Mouse (Mus musculus) heart, embryonic 11.5 days (tissue): ENCODE measurements around the gene Slc12a3. TPM values are rescaled to one million over a fixed set of nuclear protein-coding genes. Genes with fewer than 3 reads are reported as not detected.

Source experiments
- ATAC-seq: fragments of 200-750 bp; cut with Nextera tagmentation; replicated peaks from 2 replicates; pipeline ENCODE4 v1.8.0; 2017; ENCODE audit warnings: moderate library complexity; ENCODE audit not compliant: insufficient number of reproducible peaks, low FRiP score, low TSS enrichment
- H3K27ac ChIP-seq: fragments of 300-500 bp; sonication (generic); 2 replicates; pipeline ENCODE4 v1.5.1; 2014; ENCODE audit warnings: mild to moderate bottlenecking, low read depth, low read length
- H3K27me3 ChIP-seq: fragments of 300-500 bp; sonication (generic); 2 replicates; pipeline ENCODE4 v1.6.1; 2014; ENCODE audit warnings: mild to moderate bottlenecking, low read length, mixed read lengths; ENCODE audit not compliant: control insufficient read depth, insufficient read depth
- H3K36me3 ChIP-seq: fragments of 300-500 bp; sonication (generic); 2 replicates; pipeline ENCODE4 v1.6.1; 2014; ENCODE audit warnings: mild to moderate bottlenecking, low read length, moderate library complexity, mixed read lengths; ENCODE audit not compliant: control insufficient read depth, insufficient read depth
- H3K4me1 ChIP-seq: fragments of 300-500 bp; sonication (generic); 2 replicates; pipeline ENCODE4 v1.6.1; 2014; ENCODE audit warnings: low read length; ENCODE audit not compliant: control insufficient read depth, insufficient read depth
- H3K4me2 ChIP-seq: fragments of 300-500 bp; sonication (generic); 2 replicates; pipeline ENCODE4 v1.6.1; 2014; ENCODE audit warnings: mild to moderate bottlenecking, moderate library complexity
- H3K4me3 ChIP-seq: fragments of 300-500 bp; sonication (generic); 2 replicates; pipeline ENCODE4 v1.5.1; 2014; ENCODE audit warnings: low read depth, low read length
- H3K9ac ChIP-seq: fragments of 300-500 bp; sonication (generic); 2 replicates; pipeline ENCODE4 v1.6.1; 2014; ENCODE audit warnings: mild to moderate bottlenecking, low read depth, low read length, moderate library complexity
- H3K9me3 ChIP-seq: fragments of 300-500 bp; sonication (generic); replicated peaks from 2 replicates; pipeline ENCODE4 v1.6.1; 2016; ENCODE audit warnings: low read length; ENCODE audit not compliant: control insufficient read depth
- WGBS: fragments of 180-500 bp; shearing (Covaris S2); extraction: QIAGEN DNeasy Blood & Tissue Kit; methylation state at CpG from one replicate; pipeline ENCODE4 v1.1.7; 2014; ENCODE audit not compliant: insufficient replicate concordance; 5-methylcytosine and 5-hydroxymethylcytosine counted together
- polyA plus RNA-seq: library from polyadenylated mRNA; unstranded; fragments of >200 nt; fragmentation: Nextera tagmentation; extraction: Ambion mirVana; gene quantifications from 2 replicates; pipeline ENCODE4 v1.2.1, GENCODE M21; 2014

The Slc12a3 gene
- polyA plus RNA-seq, 1 experiment from 2014 or later, result 0.20 TPM

- WGBS, result 67% methylated on average over 2 of the region's 2 CpGs
- no peak overlapping the region for H3K4me2 ChIP-seq
- H3K36me3 ChIP-seq, result no peaks in the 10 kb centered on the region
- H3K9ac ChIP-seq, result no peak overlapping the region
- no peaks in the 10 kb centered on the region for H3K4me1 ChIP-seq
- H3K27ac ChIP-seq, result no peak overlapping the region
- no peaks in the 10 kb centered on the region for H3K9me3 ChIP-seq
- H3K4me3 ChIP-seq, result no peak overlapping the region
- H3K27me3 ChIP-seq, result no peaks in the 10 kb centered on the region
- no peak for ATAC-seq
These were observed 9.0 kb upstream of the Slc12a3 start for GRCm38 (mm10) chr8:94320036-94320435.

DNA sequence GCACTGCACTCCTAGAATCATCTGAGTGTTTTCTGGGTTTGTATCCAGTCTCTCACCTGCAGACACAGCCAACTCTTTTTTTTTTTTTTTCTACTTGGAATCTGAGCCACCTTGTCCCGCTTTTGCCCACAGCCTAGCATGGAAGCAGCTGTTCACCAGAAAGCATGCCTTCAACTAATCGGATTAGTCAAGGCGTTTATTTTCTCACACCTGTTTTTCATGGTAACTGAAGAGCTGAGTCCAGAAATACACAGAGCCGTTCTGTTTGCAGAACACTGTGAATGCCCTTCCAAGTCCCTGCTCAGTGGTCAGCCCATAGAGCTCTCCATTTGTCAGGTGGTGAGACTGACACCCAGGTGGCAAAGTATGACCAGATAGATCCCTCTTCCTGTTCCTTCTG is 6.9 kb upstream of the Slc12a3 start:
- no peak for ATAC-seq
- H3K4me2 ChIP-seq, result no peak overlapping the region

GRCm38 (mm10) chr8:94323041-94323440 is 6.0 kb upstream of the Slc12a3 start:
- H3K9ac ChIP-seq, result no peak overlapping the region
- H3K36me3 ChIP-seq, result no peaks in the 10 kb centered on the region
- H3K27ac ChIP-seq, result no peak overlapping the region
- no peak for ATAC-seq
- no peaks in the 10 kb centered on the region for H3K4me1 ChIP-seq
- no peak overlapping the region for H3K4me2 ChIP-seq
- no peaks in the 10 kb centered on the region for H3K27me3 ChIP-seq
- 75% methylated on average over 6 of the region's 6 CpGs for WGBS
- H3K4me3 ChIP-seq, result no peak overlapping the region
- no peaks in the 10 kb centered on the region for H3K9me3 ChIP-seq

More for the DNA sequence above, 6.9 kb upstream of the Slc12a3 start:
- Histone ChIP-seq H3K36me3 (no peaks in the 10 kb centered on the region), H3K27me3 (no peaks in the 10 kb centered on the region), H3K9me3 (no peaks in the 10 kb centered on the region), H3K4me3 (no peak overlapping the region), H3K9ac (no peak overlapping the region), H3K4me1 (no peaks in the 10 kb centered on the region), H3K27ac (no peak overlapping the region)
- WGBS, result 77% methylated on average over 4 of the region's 4 CpGs

DNA sequence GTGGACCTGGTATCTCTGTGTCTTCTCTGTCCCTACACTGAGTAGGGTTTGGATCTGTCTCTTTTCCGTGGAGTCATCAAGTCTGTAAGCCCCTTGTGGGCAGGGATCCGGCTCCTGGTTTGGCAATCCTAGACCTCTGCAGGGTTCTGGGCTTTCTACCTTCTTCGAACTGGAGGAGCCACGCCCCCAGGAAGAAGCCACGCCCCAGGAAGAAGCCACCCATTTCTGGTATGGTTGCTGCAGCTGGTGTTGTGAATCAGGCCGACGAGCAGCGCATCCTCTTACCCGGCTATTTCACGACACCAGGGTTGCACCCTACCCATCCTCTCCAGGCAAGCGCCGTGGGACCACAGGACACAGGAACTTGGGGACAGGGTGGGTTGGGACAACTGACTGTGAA is 4.9 kb upstream of the Slc12a3 start:
- H3K4me1 ChIP-seq, result no peaks in the 10 kb centered on the region
- H3K27me3 ChIP-seq, result no peaks in the 10 kb centered on the region; the same call in 1 of the 2 replicates
- ATAC-seq, result no peak; the same call in 1 of the 2 replicates
- no peaks in the 10 kb centered on the region for H3K9me3 ChIP-seq
- H3K27ac ChIP-seq, result no peak overlapping the region
- WGBS, result 51% methylated on average over 12 of the region's 12 CpGs
- H3K9ac ChIP-seq, result no peak overlapping the region
- H3K4me2 ChIP-seq, result no peak overlapping the region
- no peak overlapping the region for H3K4me3 ChIP-seq
- no peaks in the 10 kb centered on the region for H3K36me3 ChIP-seq

DNA sequence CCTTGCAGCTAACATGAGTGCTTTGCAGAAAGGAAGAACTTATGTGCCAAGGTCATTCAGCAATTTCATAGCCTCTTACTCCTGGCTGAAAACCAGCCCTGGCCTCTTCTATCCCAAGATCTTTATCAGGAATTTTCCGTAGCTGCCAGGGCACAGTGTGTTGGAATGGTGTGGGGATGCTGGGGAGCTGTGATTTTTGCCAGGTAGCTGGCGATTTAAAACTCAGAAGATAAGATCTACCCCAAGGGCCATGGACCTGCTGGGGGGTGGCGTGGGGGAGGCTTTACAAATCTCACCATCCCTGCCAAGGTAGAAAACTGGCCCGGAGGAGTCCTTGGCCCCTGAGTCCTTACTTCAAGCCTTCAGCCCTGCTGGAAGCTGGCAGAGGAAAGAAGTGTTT is 3.0 kb upstream of the Slc12a3 start:
- no peak overlapping the region for H3K27ac ChIP-seq
- WGBS, result 47% methylated on average over 4 of the region's 4 CpGs
- ATAC-seq, result no peak

GRCm38 (mm10) chr8:94330733-94331132 is 1.7 kb downstream of the Slc12a3 start:
- H3K9ac ChIP-seq, result no peak overlapping the region
- no peak overlapping the region for H3K4me2 ChIP-seq
- H3K36me3 ChIP-seq, result no peaks in the 10 kb centered on the region
- no peaks in the 10 kb centered on the region for H3K9me3 ChIP-seq
- WGBS, result 25% methylated on average over 4 of the region's 4 CpGs
- H3K4me3 ChIP-seq, result no peak overlapping the region
- peaks cover 3% of the 10 kb centered on the region for H3K27me3 ChIP-seq
- ATAC-seq, result no peak
- no peaks in the 10 kb centered on the region for H3K4me1 ChIP-seq
- no peak overlapping the region for H3K27ac ChIP-seq

More for the DNA sequence above, 3.0 kb upstream of the Slc12a3 start:
- no peak overlapping the region for H3K9ac ChIP-seq
- H3K4me1 ChIP-seq, result no peaks in the 10 kb centered on the region
- no peak overlapping the region for H3K4me2 ChIP-seq
- H3K36me3 ChIP-seq, result no peaks in the 10 kb centered on the region
- H3K4me3 ChIP-seq, result no peak overlapping the region
- H3K9me3 ChIP-seq, result no peaks in the 10 kb centered on the region
- no peaks in the 10 kb centered on the region; the same call in 1 of the 2 replicates for H3K27me3 ChIP-seq

- H3K4me2 ChIP-seq, result no peak overlapping the region
- H3K36me3 ChIP-seq, result no peaks in the 10 kb centered on the region
- no peak overlapping the region for H3K4me3 ChIP-seq
- no peaks in the 10 kb centered on the region for H3K4me1 ChIP-seq
- ATAC-seq, result no peak; the same call in 1 of the 2 replicates
- 55% methylated on average over 5 of the region's 5 CpGs for WGBS
- no peak overlapping the region for H3K9ac ChIP-seq
- H3K27me3 ChIP-seq, result peaks cover 3% of the 10 kb centered on the region
- no peak overlapping the region for H3K27ac ChIP-seq
- H3K9me3 ChIP-seq, result no peaks in the 10 kb centered on the region
These were observed 4.3 kb downstream of the Slc12a3 start for GRCm38 (mm10) chr8:94333345-94333744.

DNA sequence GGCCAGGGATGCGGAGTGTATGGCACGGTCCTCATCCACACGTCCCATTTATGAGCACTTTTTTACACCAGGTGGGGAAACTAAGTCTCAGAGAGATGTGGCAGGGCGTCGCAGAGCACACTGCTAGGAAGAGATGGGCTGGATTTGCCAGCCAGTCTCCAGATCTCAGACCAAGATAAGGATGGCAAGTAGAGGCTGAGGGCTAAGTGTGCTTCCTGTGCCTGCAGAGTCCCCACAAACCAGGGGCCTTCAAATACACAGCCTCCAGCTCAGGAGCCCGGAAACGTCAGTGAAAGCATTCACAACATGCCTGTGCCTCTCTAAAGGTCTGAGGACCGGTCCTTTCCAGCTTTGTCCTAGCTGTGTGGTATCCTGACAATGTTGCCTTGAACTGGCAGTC is 8.6 kb downstream of the Slc12a3 start:
- no peaks in the 10 kb centered on the region for H3K36me3 ChIP-seq
- no peak for ATAC-seq
- H3K9ac ChIP-seq, result no peak overlapping the region
- no peak overlapping the region for H3K27ac ChIP-seq
- no peaks in the 10 kb centered on the region for H3K27me3 ChIP-seq
- no peaks in the 10 kb centered on the region for H3K9me3 ChIP-seq
- no peaks in the 10 kb centered on the region for H3K4me1 ChIP-seq
- 74% methylated on average over 8 of the region's 8 CpGs for WGBS
- no peak overlapping the region for H3K4me3 ChIP-seq
- H3K4me2 ChIP-seq, result no peak overlapping the region

DNA sequence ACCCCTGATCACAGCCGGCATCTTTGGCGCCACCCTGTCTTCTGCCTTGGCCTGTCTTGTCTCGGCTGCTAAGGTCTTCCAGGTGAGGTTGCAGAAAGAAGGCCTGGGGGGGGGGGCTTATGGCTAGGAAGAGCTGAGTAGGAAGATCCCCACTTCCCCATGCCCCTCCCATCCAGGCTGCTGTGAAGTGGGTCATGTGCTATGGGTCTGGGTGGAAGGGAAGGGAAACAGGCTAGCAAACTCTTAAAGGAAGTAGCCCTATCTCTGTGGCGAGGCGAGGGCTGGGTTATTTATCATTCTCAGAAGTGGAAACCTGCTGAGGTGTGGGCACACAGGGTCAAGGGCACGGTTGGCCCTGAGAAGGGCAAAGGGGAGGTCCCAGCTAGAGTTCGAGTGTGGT is 11.8 kb downstream of the Slc12a3 start:
- H3K9ac ChIP-seq, result no peak overlapping the region
- no peaks in the 10 kb centered on the region for H3K27me3 ChIP-seq
- H3K27ac ChIP-seq, result no peak overlapping the region
- no peak for ATAC-seq
- H3K36me3 ChIP-seq, result no peaks in the 10 kb centered on the region
- no peaks in the 10 kb centered on the region for H3K9me3 ChIP-seq
- no peak overlapping the region for H3K4me3 ChIP-seq
- 70% methylated on average over 7 of the region's 7 CpGs for WGBS
- no peak overlapping the region for H3K4me2 ChIP-seq
- H3K4me1 ChIP-seq, result 0 out of 2 replicates have a peak, but pooled peaks cover 3% of the 10 kb centered on the region
